Mouse (Mus musculus) ES-E14 (cell line): ENCODE results near the gene Hmgn3. TPM values are rescaled to one million over a fixed set of nuclear protein-coding genes. Genes with fewer than 3 reads are reported as not detected.

Experiments
- DNase-seq: peaks from one replicate; pipeline ENCODE4 v3.0.0-alpha.2; 2013; ENCODE audit warnings: low read depth, low spot score
- H3K27ac ChIP-seq: 2 replicates; pipeline ENCODE4 v1.5.1; 2012; ENCODE audit warnings: low read depth, mild to moderate bottlenecking, low read length, moderate library complexity, mixed read lengths; ENCODE audit not compliant: poor library complexity, insufficient read depth, severe bottlenecking
- H3K36me3 ChIP-seq: 2 replicates; pipeline ENCODE4 v1.6.1; 2012; ENCODE audit warnings: mild to moderate bottlenecking, low read length, moderate library complexity, mixed read lengths; ENCODE audit not compliant: control insufficient read depth, poor library complexity, insufficient read depth, severe bottlenecking
- H3K4me1 ChIP-seq, 2 experiments: fragments of 150-350 bp in 1 of 2; sonication (generic) in 1 of 2; 2 replicates each; pipeline ENCODE4 v1.6.1; 2012; ENCODE audit warnings: low read length in 2 of 2, mild to moderate bottlenecking in 1 of 2, mixed read lengths in 1 of 2; ENCODE audit not compliant: control insufficient read depth in 2 of 2, insufficient read depth in 2 of 2, poor library complexity in 1 of 2
- H3K4me3 ChIP-seq, 2 experiments: fragments of 150-350 bp in 1 of 2; sonication (generic) in 1 of 2; 2 replicates each; pipeline ENCODE4 v1.5.1; 2012; ENCODE audit warnings: low read length in 2 of 2, low read depth in 1 of 2, mild to moderate bottlenecking in 1 of 2, mixed read lengths in 1 of 2; ENCODE audit not compliant: insufficient read depth in 1 of 2, poor library complexity in 1 of 2, severe bottlenecking in 1 of 2
- H3K9ac ChIP-seq: 2 replicates; pipeline ENCODE4 v1.6.1; 2012; ENCODE audit warnings: low read depth, mild to moderate bottlenecking, low read length, mixed read lengths; ENCODE audit not compliant: poor library complexity, insufficient read depth, severe bottlenecking
- H3K9me3 ChIP-seq: fragments of 150-350 bp; sonication (generic); 2 replicates; pipeline ENCODE4 v1.6.1; 2012; ENCODE audit warnings: low read depth, mild to moderate bottlenecking, low read length; ENCODE audit not compliant: control insufficient read depth, insufficient read depth
- CHD2 ChIP-seq: IDR thresholded peaks from 2 replicates; pipeline ENCODE4 v1.6.1; 2014; ENCODE audit warnings: mild to moderate bottlenecking, low read depth, low read length, inconsistent platforms
- HCFC1 ChIP-seq: IDR thresholded peaks from 2 replicates; pipeline ENCODE4 v1.6.1; 2012; ENCODE audit warnings: low read length, inconsistent platforms, borderline replicate concordance; ENCODE audit not compliant: insufficient read depth
- MAFK ChIP-seq: IDR thresholded peaks from 2 replicates; pipeline ENCODE4 v1.6.1; 2014; ENCODE audit warnings: mild to moderate bottlenecking, low read depth, low read length, inconsistent platforms; ENCODE audit not compliant: insufficient read depth
- ZC3H11A ChIP-seq: IDR thresholded peaks from 2 replicates; pipeline ENCODE4 v1.6.1; 2012; ENCODE audit warnings: low read depth, mild to moderate bottlenecking, inconsistent platforms, low read length, borderline replicate concordance
- ZNF384 ChIP-seq: IDR thresholded peaks from 2 replicates; pipeline ENCODE4 v1.6.1; 2012; ENCODE audit warnings: low read depth, low read length, inconsistent platforms
- in situ Hi-C, 2 experiments: fragments of 600-800 bp; cut with MboI; formaldehyde crosslinking; loops; one replicate each; pipeline ENCODE4 v1.15.1; 2025; ENCODE audit warnings: low sequenced_read_pairs in 2 of 2, inconsistent platforms in 1 of 2; ENCODE audit not compliant: unreplicated experiment in 2 of 2
- total RNA-seq: library from RNA; depleted of rRNA; stranded (reverse); fragments of 300-350 nt; gene quantifications from 2 replicates; pipeline ENCODE4 v1.2.3, GENCODE M21; 2012; rRNA removed

Gene Hmgn3
- total RNA-seq, 1 experiment: 9.2 TPM

DNA sequence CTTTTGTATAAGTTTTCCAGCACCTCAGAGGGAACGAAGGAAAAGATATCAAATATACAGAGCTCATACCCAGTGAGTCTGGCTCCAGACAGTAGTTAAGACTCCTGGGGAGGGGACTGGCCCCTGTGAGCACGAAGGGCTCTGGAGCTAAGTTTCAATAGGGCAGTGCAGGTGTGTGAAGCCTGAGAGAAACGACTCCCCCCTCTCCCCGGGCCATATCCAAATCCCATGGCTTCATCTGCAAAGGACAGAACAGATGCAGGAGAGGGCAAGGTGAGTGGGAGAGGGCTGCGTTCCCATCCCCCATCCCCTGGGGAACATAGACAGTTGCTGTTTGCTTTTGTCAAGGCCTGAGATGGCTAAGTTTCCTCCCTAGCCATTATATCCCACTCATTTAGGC lies 63.4 kb downstream of the Hmgn3 start:
- no peak overlapping the region for H3K27ac ChIP-seq
- no peaks in the 10 kb centered on the region for H3K9me3 ChIP-seq
- no peak for TF ChIP-seq ZC3H11A
- no peak for TF ChIP-seq ZNF384
- no peak for TF ChIP-seq MAFK
- TF ChIP-seq HCFC1: no peak
- no peak for TF ChIP-seq CHD2
- no peak overlapping the region for H3K9ac ChIP-seq
- H3K4me1 ChIP-seq: no peaks in the 10 kb centered on the region
- DNase-seq: no peak
- no peak overlapping the region for H3K4me3 ChIP-seq
- no peaks in the 10 kb centered on the region for H3K36me3 ChIP-seq
- in situ Hi-C loops: no loop called here

GRCm38 (mm10) chr9:83082296-83082695 lies 64.2 kb downstream of the Hmgn3 start:
- in situ Hi-C loops: no loop called here
- Histone ChIP-seq H3K9me3 (no peaks in the 10 kb centered on the region), H3K4me3 (no peak overlapping the region), H3K9ac (no peak overlapping the region), H3K4me1 (no peaks in the 10 kb centered on the region), H3K27ac (no peak overlapping the region), H3K36me3 (no peaks in the 10 kb centered on the region)
- no peak for DNase-seq
- TF ChIP-seq ZNF384 (no peak), HCFC1 (no peak), ZC3H11A (no peak), MAFK (no peak), CHD2 (no peak)

- TF ChIP-seq HCFC1 (no peak), ZC3H11A (no peak), MAFK (no peak), CHD2 (no peak), ZNF384 (no peak)
- in situ Hi-C loops: no loop called here
- Histone ChIP-seq H3K9me3 (no peaks in the 10 kb centered on the region), H3K4me3 (no peak overlapping the region), H3K36me3 (no peaks in the 10 kb centered on the region), H3K4me1 (no peaks in the 10 kb centered on the region), H3K9ac (no peak overlapping the region), H3K27ac (no peak overlapping the region)
- DNase-seq: no peak
These were observed 66.8 kb downstream of the Hmgn3 start for GRCm38 (mm10) chr9:83079724-83080123.

DNA sequence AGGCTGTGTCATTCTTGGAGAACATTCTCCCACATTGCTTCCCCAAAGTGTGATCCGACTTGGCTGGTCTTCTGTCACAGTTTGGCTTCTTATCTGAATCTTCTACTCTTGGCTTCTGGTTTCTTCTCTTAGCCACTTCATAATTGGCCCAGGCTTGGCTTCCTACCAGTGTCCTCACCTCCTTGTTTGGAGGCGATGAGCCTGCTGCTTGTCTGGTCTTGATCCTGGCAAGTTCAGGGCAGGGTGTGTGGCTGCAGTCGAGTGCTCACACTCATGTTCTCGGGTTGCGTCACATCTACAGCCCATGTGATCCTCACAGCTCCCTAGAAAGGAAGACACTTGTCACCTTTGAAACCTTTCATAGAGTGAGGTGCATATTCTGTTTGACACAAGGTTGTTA lies 78.2 kb downstream of the Hmgn3 start:
- DNase-seq: no peak
- Histone ChIP-seq H3K36me3 (no peaks in the 10 kb centered on the region), H3K27ac (no peak overlapping the region), H3K4me1 (no peaks in the 10 kb centered on the region), H3K9ac (no peak overlapping the region), H3K9me3 (no peaks in the 10 kb centered on the region), H3K4me3 (no peak overlapping the region)
- in situ Hi-C loops: no loop called here
- TF ChIP-seq ZNF384: no peak
- TF ChIP-seq MAFK: no peak

GRCm38 (mm10) chr9:83061289-83061688 lies 85.2 kb downstream of the Hmgn3 start:
- Histone ChIP-seq H3K9ac (no peak overlapping the region), H3K4me3 (no peak overlapping the region; a peak in 1 of 4 replicates), H3K9me3 (no peaks in the 10 kb centered on the region), H3K36me3 (no peaks in the 10 kb centered on the region), H3K4me1 (no peaks in the 10 kb centered on the region), H3K27ac (no peak overlapping the region)
- no peak for DNase-seq
- in situ Hi-C loops: no loop called here
- TF ChIP-seq ZC3H11A (no peak), ZNF384 (no peak), MAFK (no peak), HCFC1 (no peak), CHD2 (no peak)

Other genes with a start within 250 kb of the Hmgn3 start
- gene Phip, start 171.2 kb downstream of the Hmgn3 start, total RNA-seq: 52.4 and 56.7 TPM in 2 replicates